ENCODE assay signal across 8 mouse cellular contexts in the genomic region with DNA sequence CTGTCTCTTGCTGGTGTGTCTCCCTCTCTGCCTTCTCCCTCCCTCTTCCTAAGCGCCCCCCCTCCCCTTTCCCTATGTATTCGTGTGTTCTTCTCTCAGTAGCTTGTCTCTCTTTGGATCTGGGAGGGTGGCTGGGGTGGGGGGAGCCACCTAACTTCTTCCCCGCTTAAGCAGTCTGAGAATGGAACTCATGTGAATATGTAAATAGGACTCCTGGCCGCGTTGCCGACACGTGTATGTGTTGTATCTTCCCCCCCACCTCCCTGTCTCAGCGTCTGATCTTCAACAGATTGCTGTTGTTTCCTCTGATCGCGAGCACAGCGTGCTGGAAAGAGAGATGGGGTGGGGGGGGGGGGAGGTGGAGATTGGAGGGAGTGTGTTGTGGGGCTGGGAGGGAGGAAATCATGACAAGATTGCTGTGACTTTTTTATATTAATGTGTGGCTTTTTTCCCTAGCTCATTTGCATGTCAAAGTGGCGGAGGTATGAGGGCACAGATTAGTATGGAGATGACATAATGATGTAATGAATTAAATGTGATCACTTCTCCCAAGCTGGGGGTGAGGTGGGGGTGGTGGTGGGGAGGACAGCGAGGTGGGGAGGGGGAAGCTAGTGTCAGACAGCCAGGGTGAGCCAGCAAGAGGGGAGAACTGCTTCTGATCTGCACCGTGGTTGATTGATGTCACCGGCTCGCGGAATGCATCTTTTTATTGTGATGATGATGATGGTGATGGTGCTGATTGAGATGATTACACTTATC. TPM values are rescaled to one million over a fixed set of nuclear protein-coding genes. Genes with fewer than 3 reads are reported as not detected.
DNase-seq lines count a peak whose midpoint lies in the region; ATAC-seq and TF ChIP-seq lines count a peak whose summit lies in the region.

No protein-coding gene starts in this region.

- H3K27me3 ChIP-seq in heart, embryonic 12.5 days (replicated peaks), result peaks cover 31% of the 10 kb centered on the region
- peaks cover 6% of the 10 kb centered on the region; the same call in 1 of the 2 replicates for H3K27me3 ChIP-seq in heart, adult 2 months (ENCODE audit: control insufficient read depth, insufficient read depth, low read length)
- H3K27me3 ChIP-seq in hindbrain, embryonic 13.5 days, result peaks cover 15% of the 10 kb centered on the region
- H3K27me3 ChIP-seq in midbrain, postnatal 0 days (ENCODE audit: insufficient read depth, low read length), result no peaks in the 10 kb centered on the region

- H3K36me3 ChIP-seq in heart, embryonic 12.5 days, result no peaks in the 10 kb centered on the region
- H3K36me3 ChIP-seq in heart, adult 2 months (ENCODE audit: control insufficient read depth, insufficient read depth, low read length), result no peaks in the 10 kb centered on the region
- H3K36me3 ChIP-seq in hindbrain, embryonic 13.5 days, result no peaks in the 10 kb centered on the region
- no peaks in the 10 kb centered on the region for H3K36me3 ChIP-seq in midbrain, postnatal 0 days (ENCODE audit: insufficient read depth, low read length)

- no peaks in the 10 kb centered on the region for H3K9me3 ChIP-seq in heart, embryonic 12.5 days (replicated peaks)
- H3K9me3 ChIP-seq in hindbrain, embryonic 13.5 days, result no peaks in the 10 kb centered on the region
- H3K9me3 ChIP-seq in midbrain, postnatal 0 days (ENCODE audit: low read length), result no peaks in the 10 kb centered on the region

- no peak for TF ChIP-seq EP300 in heart, adult 2 months (IDR thresholded peaks at IDR 0.05; ENCODE audit: insufficient read depth, low read depth, low read length)

- TF ChIP-seq CTCF in heart, adult 2 months (IDR thresholded peaks at IDR 0.05), result no peak
- TF ChIP-seq CTCF in brain, embryonic 14.5 days (IDR thresholded peaks at IDR 0.05; ENCODE audit: borderline replicate concordance, extremely low read depth, insufficient read depth, insufficient read length), result no peak
- no peak for TF ChIP-seq CTCF in midbrain, postnatal 0 days (IDR thresholded peaks at IDR 0.05)

- peak overlapping the region; percentile 82 for H3K4me2 ChIP-seq in heart, embryonic 12.5 days
- peak overlapping the region; percentile 55 for H3K4me2 ChIP-seq in hindbrain, embryonic 13.5 days
- peak overlapping the region; percentile 63 for H3K4me2 ChIP-seq in midbrain, postnatal 0 days (ENCODE audit: low read depth, low read length, poor library complexity, severe bottlenecking)

- peak overlapping the region; percentile 36; the same call in 1 of the 2 replicates for H3K9ac ChIP-seq in heart, embryonic 12.5 days
- no peak overlapping the region for H3K9ac ChIP-seq in heart, adult 2 months (ENCODE audit: low read depth, low read length)
- H3K9ac ChIP-seq in hindbrain, embryonic 13.5 days, result peak overlapping the region; percentile 65
- peak overlapping the region; percentile 63 for H3K9ac ChIP-seq in midbrain, postnatal 0 days (replicated peaks; ENCODE audit: low read length, poor library complexity, severe bottlenecking)

- no peak overlapping the region for H3K27ac ChIP-seq in heart, embryonic 12.5 days (ENCODE audit: poor library complexity, severe bottlenecking)
- no peak overlapping the region for H3K27ac ChIP-seq in heart, adult 2 months
- H3K27ac ChIP-seq in hindbrain, embryonic 13.5 days, result peak overlapping the region; percentile 91
- peak overlapping the region; percentile 79 for H3K27ac ChIP-seq in midbrain, postnatal 0 days (ENCODE audit: low read depth, low read length)

- H3K4me1 ChIP-seq in heart, embryonic 12.5 days (replicated peaks), result peaks cover 25% of the 10 kb centered on the region
- H3K4me1 ChIP-seq in heart, adult 2 months (ENCODE audit: control insufficient read depth, insufficient read depth, low read length), result no peaks in the 10 kb centered on the region
- H3K4me1 ChIP-seq in hindbrain, embryonic 13.5 days (replicated peaks), result peaks cover 71% of the 10 kb centered on the region
- H3K4me1 ChIP-seq in midbrain, postnatal 0 days (ENCODE audit: insufficient read depth, low read length), result peaks cover 13% of the 10 kb centered on the region; the same call in 1 of the 2 replicates

- H3K4me3 ChIP-seq in heart, embryonic 12.5 days, result peak overlapping the region; percentile 37
- no peak overlapping the region for H3K4me3 ChIP-seq in heart, adult 2 months
- H3K4me3 ChIP-seq in hindbrain, embryonic 13.5 days, result peak overlapping the region; percentile 30
- peak overlapping the region; percentile 33 for H3K4me3 ChIP-seq in midbrain, postnatal 0 days (ENCODE audit: low read depth, low read length)

- intact Hi-C loops in heart, adult 2 months (cut with DNase I), result no loop called here

- no peak for TF ChIP-seq POLR2A in heart, adult 2 months (IDR thresholded peaks at IDR 0.05; ENCODE audit: insufficient read depth, low read depth, low read length)
- no peak for TF ChIP-seq POLR2A in brain, embryonic 14.5 days (IDR thresholded peaks at IDR 0.05; ENCODE audit: borderline replicate concordance, extremely low read depth, insufficient read depth, insufficient read length, poor library complexity, severe bottlenecking)

- H3K79me2 ChIP-seq in heart, adult 2 months (replicated peaks; ENCODE audit: control insufficient read depth, insufficient read depth, low read length), result no peaks in the 10 kb centered on the region

- DNase-seq in heart, adult 2 months, result no peak
- DNase-seq in brain, embryonic 14.5 days (ENCODE audit: low read depth), result peak; percentile 91
- DNase-seq in midbrain, postnatal 0 days (ENCODE audit: low spot score), result peak; percentile 51
- no peak for DNase-seq in urinary bladder, postnatal 4 days (ENCODE audit: low spot score in 2 of 2)
- no peak for DNase-seq in right cerebral cortex, postnatal 14 days
- no peak for DNase-seq in cerebellum, postnatal 36 days

- ATAC-seq in heart, embryonic 12.5 days (ENCODE audit: insufficient number of reproducible peaks, low FRiP score), result 0 out of 2 replicates have a peak, but pooled peaks have one; percentile 33
- ATAC-seq in hindbrain, embryonic 13.5 days (ENCODE audit: low FRiP score), result peak; percentile 62
- peak; percentile 70; the same call in 1 of the 2 replicates for ATAC-seq in midbrain, postnatal 0 days (ENCODE audit: low FRiP score)

- under 1% methylated on average over 17 of the region's 17 CpGs for WGBS in heart, embryonic 12.5 days
- WGBS in heart, adult 2 months, result 2% methylated on average over 16 of the region's 17 CpGs
- under 1% methylated on average over 16 of the region's 17 CpGs for WGBS in hindbrain, embryonic 13.5 days
- WGBS in midbrain, postnatal 0 days, result under 1% methylated on average over 16 of the region's 17 CpGs

RNA-seq across cellular contexts. Expression of a gene that starts 0.5 kb away (rescaled TPM):
- 7.4 and 8.0 TPM in 2 replicates for polyA plus RNA-seq in heart, embryonic 12.5 days (2016; fragmentation: Nextera tagmentation; extraction: Ambion mirVana)
- 1 to 10 TPM; 6.9 to 8.3 TPM for total RNA-seq in heart, adult 2 months (2021)
- polyA plus RNA-seq in heart, adult 2 months (2012; rRNA removed), result 1.8 TPM in 2 replicates
- 9.7 and 31.3 TPM in 2 replicates for polyA plus RNA-seq in brain, embryonic 14.5 days (2012; rRNA removed)
- 36.9 and 42.0 TPM in 2 replicates for polyA plus RNA-seq in hindbrain, embryonic 13.5 days (2015; fragmentation: Nextera tagmentation; extraction: Ambion mirVana)
- 44.5 and 52.0 TPM in 2 replicates for total RNA-seq in midbrain, postnatal 0 days (2014; rRNA removed)
- polyA plus RNA-seq in midbrain, postnatal 0 days (2015; fragmentation: Nextera tagmentation; extraction: Ambion mirVana), result 25.0 and 33.1 TPM in 2 replicates

Comparison
In these comparisons a context has a peak if more than half of its experiments do, and no peak if none do; other contexts are left out.
1. H3K27ac ChIP-seq: peak in hindbrain, embryonic 13.5 days (single experiment) and midbrain, postnatal 0 days (single experiment); none in heart, embryonic 12.5 days (single experiment) and heart, adult 2 months (single experiment).
2. DNase-seq: peak in brain, embryonic 14.5 days (single experiment) and midbrain, postnatal 0 days (single experiment); none in heart, adult 2 months (0 of 2), urinary bladder, postnatal 4 days (0 of 2), right cerebral cortex, postnatal 14 days (single experiment) and cerebellum, postnatal 36 days (0 of 2).
3. Peak in every context shown above with its lines, with median percentiles within 50 percentile points of each other: ATAC-seq and H3K4me2 ChIP-seq.